Mouse (Mus musculus): ENCODE measurements around the gene Gm3646.

Gm3646 gene

DNA sequence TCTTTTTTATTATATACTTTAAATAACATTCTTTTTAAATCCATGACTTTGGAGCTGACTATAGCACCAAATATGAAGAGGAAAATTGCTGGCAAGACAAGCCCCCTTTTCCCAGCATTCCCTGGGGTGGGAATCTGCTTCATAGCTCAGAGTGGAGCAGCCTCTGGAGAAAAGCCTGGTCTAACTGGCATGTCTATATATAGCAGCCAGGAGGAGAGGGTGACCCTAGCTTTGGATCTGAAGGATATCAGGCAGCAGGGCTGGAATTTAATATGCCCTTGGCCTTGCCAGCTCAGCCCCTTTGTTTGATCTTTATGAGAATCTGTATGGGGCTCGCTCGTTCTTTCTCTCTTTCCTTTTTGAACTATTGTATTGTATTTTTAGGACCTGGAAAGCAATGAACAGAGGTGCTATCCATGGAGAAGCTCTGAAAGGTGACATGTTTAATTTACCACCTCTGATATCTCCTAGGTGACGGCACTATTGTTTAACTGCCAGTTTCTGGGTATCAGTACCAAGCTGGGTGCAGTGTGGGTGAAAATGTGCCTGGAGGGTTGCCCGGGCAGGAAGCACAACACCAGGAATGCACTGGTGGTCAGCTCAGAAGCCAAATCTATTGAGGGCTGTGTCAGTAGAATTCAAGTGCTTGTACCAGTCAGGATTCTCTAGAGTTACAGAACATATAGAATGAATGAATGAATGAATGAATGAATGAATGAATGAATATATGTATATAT, at the start of gene Gm3646:
Gm3646 (minus strand) TSS at position 90 of the 737 bp plus-strand sequence.
- peak in 1 of 2 experiments; percentile 29 for DNase-seq (ENCODE audit: low spot score in 2 of 2)

DNA sequence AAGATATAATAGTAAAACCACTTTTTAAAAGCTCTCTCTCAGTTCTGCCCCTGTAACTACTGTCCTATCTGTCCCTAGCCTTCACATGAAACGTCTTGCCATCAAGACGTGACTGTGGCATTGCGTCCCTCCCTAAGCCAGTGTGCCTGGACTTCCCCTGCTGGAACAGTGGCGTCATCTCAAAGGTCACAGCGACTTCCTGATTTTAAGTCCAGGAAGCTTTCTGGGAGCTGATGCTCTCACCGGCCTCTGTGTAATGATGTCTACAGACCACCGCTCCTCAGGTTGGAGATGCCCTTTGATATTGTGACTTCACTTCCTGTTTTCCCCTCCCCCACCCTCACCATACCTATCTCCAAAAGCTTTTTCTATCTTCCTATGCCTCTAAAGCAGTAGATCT, 41.9 kb upstream of the Gm3646 start:
- DNase-seq (ENCODE audit: low spot score in 2 of 2) = no peak

DNA sequence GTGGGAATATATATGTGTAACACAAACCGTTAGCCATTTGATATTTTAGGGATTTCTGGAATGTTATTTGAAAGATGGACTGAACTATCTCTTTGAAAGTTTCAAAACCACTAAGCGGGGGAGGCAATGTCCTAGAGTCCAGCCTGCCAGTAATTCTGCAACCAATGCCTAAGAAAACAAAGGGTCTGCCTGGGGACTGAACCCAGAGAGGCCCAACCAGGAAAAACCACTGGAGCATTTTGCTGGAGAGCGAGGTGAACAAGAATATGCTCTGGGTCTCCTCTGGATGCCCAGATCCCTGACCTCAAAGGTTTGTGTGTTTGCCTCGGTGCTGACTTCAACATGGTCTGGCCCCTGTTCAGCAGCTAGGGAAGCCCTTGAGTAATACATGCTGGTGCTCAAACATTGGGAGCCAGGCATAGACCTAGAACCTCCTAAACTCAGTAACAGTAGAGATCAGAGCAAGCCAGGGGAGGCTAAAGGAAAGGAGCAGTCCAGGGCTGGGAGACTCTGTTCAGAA, 41.0 kb upstream of the Gm3646 start:
- DNase-seq (ENCODE audit: low spot score in 2 of 2) = no peak

DNA sequence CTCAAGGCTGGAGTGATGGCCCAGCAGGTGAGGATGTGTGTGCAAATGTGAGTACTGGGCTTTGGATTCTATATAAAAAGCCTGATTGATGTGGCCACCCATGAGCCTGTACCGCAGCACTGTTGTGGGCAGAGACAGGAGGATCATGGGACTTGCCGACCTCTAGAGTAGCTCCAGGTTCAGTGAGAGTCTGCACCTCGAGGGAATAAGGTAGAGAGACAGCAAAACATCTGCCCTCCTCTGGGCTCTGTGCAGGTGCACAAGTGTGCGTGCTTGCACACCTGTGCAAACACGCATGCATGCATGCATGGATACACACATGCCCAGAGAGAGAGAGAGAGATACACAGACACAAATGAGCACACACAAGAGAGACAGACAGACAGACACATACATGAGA, 38.2 kb upstream of the Gm3646 start:
- no peak for DNase-seq (ENCODE audit: low spot score in 2 of 2)

DNA sequence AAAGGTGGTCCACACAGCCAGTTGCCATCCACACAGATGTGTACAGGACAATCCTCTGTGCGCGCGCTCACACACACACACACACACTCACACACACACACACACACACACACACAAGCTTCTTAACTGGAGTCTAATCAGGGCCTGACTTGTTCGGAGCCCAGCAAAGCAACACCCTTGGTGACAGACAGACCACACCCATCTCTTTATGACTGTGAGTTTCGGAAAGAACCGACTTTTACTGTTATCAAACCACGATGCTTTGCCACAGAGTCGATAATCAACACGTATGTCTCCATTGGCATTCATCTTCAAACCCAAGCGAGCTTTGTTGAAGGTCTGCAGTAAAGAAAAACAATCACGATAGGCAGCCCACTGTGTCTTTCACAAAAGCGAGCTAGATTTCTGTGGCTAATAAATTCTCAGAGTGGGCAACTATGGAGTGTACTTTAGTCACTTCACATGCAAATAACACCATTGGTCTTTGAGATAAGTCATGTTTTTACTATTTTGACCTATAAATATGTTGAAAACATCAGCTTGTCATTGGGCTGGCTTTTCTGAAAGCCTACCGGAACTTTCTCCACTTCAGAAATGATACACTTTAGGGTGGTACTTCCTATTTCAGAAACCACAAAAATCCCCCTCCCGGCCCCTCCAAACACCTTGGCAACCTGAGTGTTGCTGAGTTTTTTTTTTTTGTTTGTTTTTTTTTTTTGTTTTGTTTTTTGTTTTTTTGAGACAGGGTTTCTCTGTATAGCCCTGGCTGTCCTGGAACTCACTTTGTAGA, 37.3 kb upstream of the Gm3646 start:
- no peak for DNase-seq (ENCODE audit: low spot score in 2 of 2)

DNA sequence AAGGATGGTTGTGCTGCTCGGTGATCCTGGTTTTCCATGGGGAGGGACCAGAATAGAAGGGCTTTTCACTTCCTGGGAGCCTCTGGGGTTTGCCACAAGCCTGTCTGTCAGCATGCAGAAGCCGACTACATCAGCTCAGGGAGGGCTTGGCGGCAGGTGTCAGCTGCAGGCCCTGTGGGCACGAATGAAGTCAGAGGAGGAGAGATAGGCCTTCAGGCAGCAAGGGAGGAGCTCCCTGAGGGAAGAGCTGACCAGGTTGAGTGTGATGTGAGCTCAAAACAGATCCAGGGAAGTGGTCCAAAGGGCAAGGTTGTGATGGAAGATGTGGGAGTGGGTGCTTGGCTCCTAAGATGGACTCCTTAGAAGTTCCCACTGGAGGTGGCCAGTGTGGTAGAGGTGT, 35.7 kb upstream of the Gm3646 start:
- DNase-seq (ENCODE audit: low spot score in 2 of 2) = no peak

DNA sequence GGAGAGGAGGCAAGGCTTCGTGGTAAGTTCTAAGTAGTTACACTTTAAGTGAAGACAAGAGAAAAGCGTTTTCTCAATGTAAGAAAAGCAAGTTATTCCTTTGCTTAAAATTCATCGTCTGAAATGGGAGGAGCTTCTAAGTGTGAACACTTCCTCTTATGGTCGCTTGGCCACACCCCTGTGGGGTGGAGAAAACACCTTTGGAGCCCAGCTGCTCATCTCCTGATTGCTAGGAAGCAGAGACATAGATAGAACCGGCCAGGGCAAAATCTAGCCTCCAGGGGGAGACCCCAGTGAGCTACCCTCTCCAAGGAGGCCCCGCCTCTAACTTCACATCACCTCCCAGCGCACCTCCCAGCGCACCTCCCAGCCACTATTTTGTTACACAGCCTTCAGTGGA, 34.7 kb upstream of the Gm3646 start:
- DNase-seq (ENCODE audit: low spot score in 2 of 2) = no peak

DNA sequence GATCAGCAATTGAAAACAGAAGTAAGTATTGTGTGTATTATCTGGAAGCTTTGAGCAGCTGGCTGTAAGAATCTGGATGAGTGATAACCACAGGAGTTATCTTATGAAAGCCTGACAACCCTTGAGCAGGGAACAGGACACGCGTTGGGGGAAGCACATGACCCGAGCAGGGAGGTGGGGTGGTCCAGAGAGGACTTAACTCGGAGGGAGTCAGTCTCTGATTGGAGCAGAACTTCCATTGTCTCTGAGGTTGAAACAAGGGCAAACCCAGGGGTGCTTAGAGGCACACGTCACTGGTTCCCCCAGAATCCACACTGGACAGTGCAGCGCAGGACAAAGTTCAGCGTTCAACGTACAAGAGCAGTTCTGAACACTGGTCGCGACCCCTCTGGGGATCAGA, 34.1 kb upstream of the Gm3646 start:
- DNase-seq (ENCODE audit: low spot score in 2 of 2) = no peak

DNA sequence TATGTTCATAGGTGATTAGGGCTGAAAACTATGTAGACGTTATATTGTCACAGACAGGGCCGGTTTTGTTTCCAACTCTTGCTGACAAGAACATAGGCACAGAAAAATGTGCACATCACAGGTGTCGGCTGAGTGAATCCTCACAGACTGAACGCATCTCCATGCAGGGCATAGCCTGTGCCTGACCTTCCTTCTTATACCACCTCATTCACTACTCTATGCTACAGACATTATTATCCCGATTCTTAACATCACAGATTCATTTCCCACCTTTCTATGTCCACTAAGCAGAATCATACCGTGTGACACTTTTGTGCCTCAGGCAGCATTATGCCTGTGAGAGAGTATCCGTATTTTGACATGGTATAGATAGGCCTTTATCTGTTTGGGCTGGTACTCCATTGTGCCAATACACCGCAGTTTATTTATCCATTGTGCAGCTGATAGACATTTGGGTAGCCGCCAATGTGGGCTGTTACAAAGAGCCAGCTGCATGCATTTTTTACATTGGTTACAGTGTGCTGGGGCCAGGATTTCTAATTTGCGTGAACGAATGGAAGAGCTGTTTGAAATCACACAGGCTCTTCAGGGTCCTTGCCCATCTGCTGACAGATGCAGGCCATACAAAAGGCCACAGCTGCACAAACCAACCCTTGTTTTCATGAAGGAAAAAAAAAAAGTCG, 33.5 kb upstream of the Gm3646 start:
- DNase-seq (ENCODE audit: low spot score in 2 of 2) = peak in 1 of 2 experiments; percentile 39

DNA sequence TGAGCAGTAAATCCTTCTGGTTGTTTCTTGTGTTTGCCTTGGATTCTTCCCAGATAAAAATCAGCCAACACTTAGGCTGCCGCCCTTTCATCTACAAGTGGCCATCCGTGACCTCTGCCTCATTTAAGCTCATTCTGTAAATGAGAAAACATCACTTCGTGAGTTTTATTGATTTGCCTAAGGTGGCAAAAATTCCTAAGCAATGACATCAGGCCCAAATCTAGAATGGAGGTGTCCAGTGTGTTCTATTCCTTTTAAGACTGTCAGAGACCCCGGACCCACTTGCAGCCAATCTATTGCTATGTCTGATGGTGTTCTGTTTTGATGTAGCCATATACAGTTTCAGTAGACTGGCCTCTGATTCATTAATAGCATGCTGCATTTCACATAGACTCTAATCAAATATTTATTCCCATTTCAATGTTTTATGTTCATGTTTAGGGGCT, 26.5 kb upstream of the Gm3646 start:
- no peak for DNase-seq (ENCODE audit: low spot score in 2 of 2)

DNA sequence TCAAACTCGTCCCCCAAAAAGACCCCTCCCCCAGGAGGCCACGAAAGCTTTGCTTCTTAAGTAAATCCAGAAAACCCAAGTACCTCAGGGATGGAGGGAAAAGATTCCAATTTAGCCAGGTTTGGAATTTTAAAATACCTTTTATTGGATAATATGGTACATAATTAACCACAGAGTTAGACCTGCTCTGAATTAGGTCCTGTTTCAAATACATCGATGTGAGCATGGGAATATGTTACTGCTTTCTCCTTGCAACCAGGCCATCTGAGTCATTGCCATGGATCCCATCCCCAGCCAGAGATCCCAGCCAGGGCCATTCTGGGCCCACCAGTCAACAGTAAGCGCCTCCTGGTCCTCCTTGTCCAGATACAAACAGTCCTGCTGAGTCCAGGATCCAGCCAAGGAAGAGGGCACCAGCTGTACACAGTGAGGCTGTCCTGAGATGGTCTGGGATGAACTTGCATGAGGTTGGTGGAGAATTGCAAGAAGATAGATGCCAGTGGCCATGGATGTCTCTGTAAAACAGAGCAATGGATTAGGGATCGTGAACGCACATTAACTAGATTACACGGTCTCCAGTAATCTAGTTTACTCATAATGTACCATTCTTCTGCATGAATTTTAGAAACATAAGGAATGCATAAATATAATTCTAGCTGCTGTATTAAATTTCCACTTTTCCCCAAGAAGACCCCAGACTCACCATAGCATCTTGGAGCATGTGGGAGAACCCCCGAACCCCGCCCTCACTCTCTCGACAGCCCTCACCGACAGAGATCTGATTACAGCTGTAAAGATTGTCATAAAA, 25.9 kb upstream of the Gm3646 start:
- no peak for DNase-seq (ENCODE audit: low spot score in 2 of 2)

DNA sequence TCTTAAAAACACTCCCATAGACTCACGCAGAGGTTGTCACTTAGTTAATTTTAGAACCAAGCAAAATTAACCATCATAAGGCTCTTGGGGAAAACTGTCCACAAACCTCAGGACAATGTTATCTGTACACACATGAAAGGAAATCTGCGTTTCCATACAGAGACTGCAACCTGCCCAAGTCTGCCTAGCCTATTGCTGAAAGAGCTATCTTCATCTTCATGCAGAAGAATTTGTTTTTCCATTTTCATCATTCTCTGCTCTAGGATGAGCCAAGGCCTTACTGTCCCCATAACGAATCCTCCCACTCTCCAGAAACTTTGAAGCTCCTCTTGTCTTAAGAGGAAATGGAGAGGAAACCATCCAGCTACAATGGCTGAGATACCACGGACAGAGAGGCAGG, 19.8 kb upstream of the Gm3646 start:
- no peak for DNase-seq (ENCODE audit: low spot score in 2 of 2)

DNA sequence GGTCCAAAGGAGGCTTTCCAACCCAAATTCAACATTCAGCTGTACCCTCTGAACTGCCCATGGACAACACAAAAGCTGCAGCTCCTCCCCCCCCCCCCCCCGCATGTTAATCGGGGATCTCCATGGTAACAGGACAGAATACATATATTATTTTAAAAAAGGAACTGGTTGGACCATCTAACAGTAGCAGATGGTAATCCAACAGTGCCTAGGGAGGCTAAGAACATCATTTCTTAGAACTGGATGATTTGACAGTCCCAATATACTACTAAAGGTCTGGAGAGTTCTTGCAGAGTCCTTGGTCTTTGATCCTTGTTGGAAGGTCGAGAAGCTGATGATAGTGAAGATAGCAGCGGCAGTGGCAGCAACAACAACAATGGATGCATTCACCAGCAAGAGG, 19.1 kb upstream of the Gm3646 start:
- no peak for DNase-seq (ENCODE audit: low spot score in 2 of 2)

DNA sequence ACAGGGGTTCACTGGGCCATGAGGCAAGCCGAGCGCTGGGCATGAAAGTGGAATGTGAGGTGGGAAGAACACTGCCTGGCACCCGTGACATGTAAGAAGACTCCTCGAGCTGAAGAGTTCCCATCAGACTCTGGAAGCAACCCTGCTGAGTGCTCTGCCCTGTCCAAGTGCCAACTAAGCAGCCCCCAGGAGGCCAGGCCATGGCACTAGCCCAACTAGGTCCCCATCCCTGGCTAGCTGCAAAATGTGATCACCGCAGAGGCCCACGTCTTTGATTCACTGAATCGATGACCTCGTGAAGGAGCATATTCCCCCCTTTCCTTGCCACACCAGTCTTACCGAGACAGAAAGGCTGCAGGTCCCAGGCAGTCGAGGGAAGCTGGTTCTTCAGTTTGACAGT, 14.5 kb upstream of the Gm3646 start:
- DNase-seq (ENCODE audit: low spot score in 2 of 2) = no peak

DNA sequence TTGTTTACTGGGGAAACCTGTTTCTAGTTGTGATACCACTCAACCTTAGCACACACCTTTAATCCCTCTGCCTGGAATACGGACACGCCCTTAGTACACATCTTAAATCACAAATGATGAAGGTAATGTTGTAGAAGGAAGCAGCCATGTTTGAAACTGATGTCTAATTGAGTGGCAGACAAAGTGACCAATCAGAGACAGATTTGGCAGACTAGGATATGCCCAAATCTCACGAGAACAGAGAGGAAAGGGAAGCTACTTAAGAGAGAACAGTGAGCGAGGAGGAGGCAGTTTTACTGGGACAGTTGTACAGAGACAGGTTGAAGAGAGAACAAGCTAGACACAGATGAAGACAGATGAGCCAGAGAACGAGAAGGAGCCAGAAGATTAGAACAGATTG, 10.6 kb upstream of the Gm3646 start:
- no peak for DNase-seq (ENCODE audit: low spot score in 2 of 2)

DNA sequence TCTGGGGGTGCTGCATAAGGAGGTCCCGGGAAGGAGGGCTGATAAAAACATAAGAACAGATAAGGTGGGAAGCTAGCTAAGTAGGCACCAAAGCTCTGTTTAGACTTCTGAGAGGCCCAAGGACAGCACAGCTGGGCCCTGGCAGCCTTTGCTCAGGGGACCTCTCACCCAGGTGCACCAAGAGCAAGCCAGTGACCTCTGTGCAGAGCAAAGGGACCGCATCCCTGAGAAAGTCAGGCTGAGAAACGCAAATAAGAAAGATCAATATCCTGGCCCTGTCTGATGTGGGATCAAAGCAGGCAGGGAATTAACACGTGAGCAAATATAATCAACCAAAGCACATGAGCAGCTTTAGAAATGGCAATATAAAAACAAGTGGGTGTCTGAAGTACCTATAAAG, 7.9 kb upstream of the Gm3646 start:
- DNase-seq (ENCODE audit: low spot score in 2 of 2) = no peak

DNA sequence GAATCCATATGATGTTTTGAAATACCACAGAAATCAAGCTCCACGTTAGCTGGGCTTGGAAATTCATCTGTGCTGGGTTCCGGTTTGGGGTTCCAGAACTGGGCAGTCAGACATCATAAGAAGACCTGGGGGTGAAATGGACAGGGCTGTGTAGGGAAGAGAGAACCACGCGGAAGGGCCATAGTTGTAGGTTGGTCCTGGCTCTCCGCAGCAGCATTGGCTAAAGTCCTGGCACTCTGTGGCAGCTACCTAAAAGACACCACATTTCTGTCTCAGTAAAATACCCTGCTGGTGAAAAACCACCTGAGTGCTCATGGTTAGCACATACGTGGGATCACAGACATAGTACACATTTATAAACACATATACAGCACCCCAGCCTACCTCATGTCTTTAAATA, 343 bp downstream of the Gm3646 start:
- DNase-seq (ENCODE audit: low spot score in 2 of 2) = no peak

DNA sequence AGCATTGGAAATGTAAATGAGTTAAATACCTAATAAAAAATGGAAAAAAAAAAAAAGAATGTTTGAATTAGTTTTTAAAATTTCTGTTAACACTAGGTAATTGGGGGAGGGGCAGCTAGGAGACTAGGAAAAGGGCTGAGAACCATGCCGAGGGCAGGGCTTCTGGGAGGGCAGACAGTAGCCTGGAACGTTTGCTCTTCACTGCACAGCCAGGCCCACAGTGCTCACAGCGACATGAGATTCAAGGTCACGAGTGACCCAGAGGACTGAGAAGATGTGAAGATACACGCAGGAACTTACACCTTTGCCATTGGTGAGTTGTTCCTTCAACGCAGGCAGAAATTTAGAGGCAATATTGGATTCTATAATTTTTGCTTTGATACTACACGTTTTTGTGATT, 2.2 kb downstream of the Gm3646 start:
- DNase-seq (ENCODE audit: low spot score in 2 of 2) = no peak

DNA sequence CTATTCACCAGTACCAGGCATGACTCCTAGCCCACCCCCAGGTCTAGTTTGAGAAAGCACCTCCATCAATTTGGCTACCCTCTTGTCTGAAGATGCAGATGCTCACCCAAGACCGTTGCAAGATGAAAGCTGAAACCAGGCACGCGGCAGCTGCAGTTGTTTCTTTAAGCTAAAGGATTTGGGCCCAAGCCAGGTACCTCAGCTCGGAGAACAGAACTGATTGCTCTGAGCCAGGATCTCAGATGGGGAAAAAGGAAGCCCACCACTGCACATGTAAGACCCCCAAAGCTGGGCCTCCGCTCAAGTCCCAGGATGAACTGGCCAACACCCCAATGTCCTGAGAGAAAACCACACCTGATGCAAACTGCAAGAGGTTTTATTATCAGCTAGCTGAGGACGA, 7.6 kb downstream of the Gm3646 start:
- no peak for DNase-seq (ENCODE audit: low spot score in 2 of 2)

DNA sequence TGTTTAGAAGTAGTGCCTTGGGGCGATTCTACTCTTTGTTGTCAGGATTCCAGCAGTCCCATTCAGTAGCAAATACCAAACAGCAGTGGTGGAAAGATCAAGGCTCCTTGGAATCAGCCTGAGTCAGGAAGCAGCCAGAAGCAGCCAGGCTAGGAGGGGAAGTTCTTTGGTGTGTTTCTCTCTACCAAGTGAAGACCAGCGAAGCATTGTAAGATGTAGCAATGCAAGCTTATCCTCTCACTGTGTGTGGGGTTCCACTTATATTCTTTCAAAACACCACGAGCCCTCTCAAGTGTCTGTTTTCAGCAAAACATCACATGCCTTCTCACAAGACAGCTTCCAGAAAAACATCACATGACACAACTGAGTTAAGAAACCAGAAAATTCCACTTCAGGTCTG, 8.4 kb downstream of the Gm3646 start:
- no peak for DNase-seq (ENCODE audit: low spot score in 2 of 2)

DNA sequence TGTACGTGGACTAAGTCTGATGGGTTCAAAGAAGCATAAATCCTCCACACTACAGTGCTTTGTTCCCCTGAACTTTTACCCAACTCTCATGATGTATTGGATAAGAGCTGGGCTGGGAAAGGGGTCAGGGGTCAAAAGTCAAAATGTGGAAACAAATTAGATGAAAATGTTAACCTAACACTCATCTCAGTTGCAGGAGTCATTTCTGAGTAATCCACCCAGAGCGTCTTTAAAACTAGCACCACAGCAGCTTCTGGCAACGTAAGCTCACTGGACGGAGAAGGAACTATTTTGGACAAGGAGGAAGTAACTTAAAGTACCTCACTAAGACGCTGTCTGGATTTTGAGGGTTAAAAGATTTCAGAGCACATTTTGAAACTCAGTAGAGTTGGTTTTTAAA, 20.5 kb downstream of the Gm3646 start:
- no peak for DNase-seq (ENCODE audit: low spot score in 2 of 2)

DNA sequence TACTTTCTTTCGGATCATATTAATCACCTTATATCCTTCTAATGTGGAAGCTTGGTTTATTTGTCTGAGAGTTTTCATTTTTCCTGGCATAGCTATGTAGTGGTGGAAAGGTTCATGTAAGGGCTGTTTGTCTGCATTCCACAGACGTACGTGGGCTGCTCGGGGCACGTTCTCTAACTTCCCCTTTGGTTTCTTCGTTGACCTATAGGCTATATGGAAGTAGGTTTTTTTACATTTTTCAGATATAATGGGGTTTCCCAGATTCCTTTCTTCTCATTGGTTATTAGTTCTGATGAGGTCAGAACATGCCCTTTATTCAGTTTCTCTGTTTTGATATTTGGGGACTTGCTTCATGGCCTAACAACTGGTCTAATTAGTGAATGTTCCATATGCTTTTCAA, 23.3 kb downstream of the Gm3646 start:
- no peak for DNase-seq (ENCODE audit: low spot score in 2 of 2)

All from cerebellum, postnatal 4 days (tissue).